Mouse (Mus musculus) granulocyte monocyte progenitor cell, adult 5-6 weeks (primary cell): ENCODE data around the gene Olfr638. TPM values are rescaled to one million over a fixed set of nuclear protein-coding genes. Genes with fewer than 3 reads are reported as not detected.
"Not testable (repeated sequence)": the region's sequence is repeated elsewhere in the genome, so short reads cannot be mapped to it uniquely, and the experiment has no call there.

ENCODE experiments used
- ATAC-seq: replicated peaks from 2 replicates; pipeline ENCODE4 v1.8.0; 2016; ENCODE audit warnings: mild to moderate bottlenecking, moderate TSS enrichment, inconsistent platforms; ENCODE audit not compliant: poor library complexity, severe bottlenecking
- total RNA-seq, 2 experiments: library from RNA; stranded (forward) in 1 of 2; stranded (reverse) in 1 of 2; fragments of 200-712, 200-1000 nt in 1 of 2; fragments of >200 nt in 1 of 2; fragmentation: Nextera tagmentation in 1 of 2; gene quantifications; 2 replicates each; pipeline ENCODE4 v1.2.3; 2014 to 2017

The Olfr638 gene
- not detected in 2 replicates for total RNA-seq (2014; fragmentation: Nextera tagmentation)
- total RNA-seq (2017) = not detected in 2 replicates

DNA sequence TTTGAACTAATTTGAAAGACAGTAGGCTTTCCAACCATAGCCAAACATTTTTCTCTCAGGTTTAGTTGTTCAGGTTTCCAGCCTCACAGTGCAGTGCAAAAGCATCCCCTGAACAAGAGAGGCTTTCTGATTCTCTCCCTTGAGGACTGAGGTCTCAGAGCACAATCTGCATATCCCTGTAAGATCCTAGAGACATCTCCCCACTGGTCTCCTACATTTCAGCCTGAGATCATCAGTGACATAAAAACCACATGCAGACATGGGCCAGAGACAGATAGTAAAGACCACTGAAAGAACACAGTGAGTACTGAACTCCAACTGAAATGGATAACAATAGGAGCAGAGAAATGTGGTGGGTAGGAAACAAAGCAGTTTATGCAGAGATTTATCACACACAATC lies at the start of gene Olfr638:
Gene Olfr638, plus strand, starts transcription at position 301 of the 400 bp plus-strand sequence.
- no peak for ATAC-seq

GRCm38 (mm10) chr7:103966873-103967272 lies 31.7 kb upstream of the Olfr638 start:
- ATAC-seq = not testable (repeated sequence)

- no peak for ATAC-seq
These were observed 27.7 kb upstream of the Olfr638 start, which contains the start of gene Olfr635 for GRCm38 (mm10) chr7:103970852-103971251. Gene Olfr635 (plus strand): TSS chr7:103971152.

- ATAC-seq = peak; percentile 98
These were observed 26.8 kb upstream of the Olfr638 start for GRCm38 (mm10) chr7:103971782-103972181.

DNA sequence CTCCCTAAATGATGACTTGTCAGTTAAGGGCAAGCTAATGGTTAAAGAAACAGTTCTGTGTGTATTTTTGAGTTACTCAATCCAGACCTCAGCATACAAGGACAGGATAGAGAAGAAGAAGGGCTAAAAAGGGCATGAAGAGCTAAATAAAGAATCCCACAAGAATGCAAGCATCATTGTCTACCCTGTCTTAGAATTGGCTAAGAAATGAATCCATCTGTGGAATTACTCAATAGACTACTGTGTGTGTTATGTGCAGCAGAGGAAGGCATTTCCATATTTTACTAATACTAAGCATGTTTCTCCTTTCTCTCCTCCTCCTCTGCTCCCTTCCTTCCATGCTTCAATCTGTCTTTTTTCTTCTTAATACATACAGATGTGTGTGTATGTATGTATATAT lies 578 bp downstream of the Olfr638 start:
- ATAC-seq = peak; percentile 59

GRCm38 (mm10) chr7:104017203-104017602 lies 18.7 kb downstream of the Olfr638 start, which contains the start of gene Olfr639:
Gene Olfr639 (minus strand): TSS chr7:104017303.
- no peak for ATAC-seq

DNA sequence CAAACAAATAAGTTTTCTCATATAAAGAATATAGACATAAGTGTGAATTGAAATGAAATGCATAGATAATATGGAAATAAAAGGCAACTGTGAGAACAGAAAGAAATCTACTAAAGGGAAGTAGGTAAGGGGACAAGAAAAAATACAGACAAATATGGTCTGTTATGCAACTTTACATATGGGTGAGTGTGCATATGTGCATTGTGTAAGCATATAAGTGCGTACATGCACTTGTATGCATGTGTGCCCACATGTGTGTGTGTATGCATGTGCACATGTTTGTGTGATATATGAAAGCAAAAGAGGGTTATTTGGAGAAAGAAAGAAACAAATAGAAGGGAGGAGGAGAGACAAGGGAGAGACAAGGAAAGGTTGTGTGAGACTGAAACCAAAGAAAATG lies 20.4 kb downstream of the Olfr638 start:
- ATAC-seq = peak; percentile 77

- ATAC-seq = peak; percentile 85
These were observed 23.1 kb downstream of the Olfr638 start for GRCm38 (mm10) chr7:104021651-104022050.

GRCm38 (mm10) chr7:104025473-104025872 lies 26.9 kb downstream of the Olfr638 start, which contains the start of gene Olfr640:
Gene Olfr640 (minus strand): TSS chr7:104025573.
- no peak for ATAC-seq

GRCm38 (mm10) chr7:104026978-104027377 lies 28.4 kb downstream of the Olfr638 start:
- ATAC-seq = peak; percentile 97

GRCm38 (mm10) chr7:104035145-104035544 lies 36.6 kb downstream of the Olfr638 start, which contains the start of gene Olfr641:
Gene Olfr641 (plus strand): TSS chr7:104035445.
- ATAC-seq = no peak

- ATAC-seq = peak; percentile 81
These were observed 52.2 kb downstream of the Olfr638 start for GRCm38 (mm10) chr7:104050745-104051144.

- no peak for ATAC-seq
These were observed 54.0 kb downstream of the Olfr638 start, which contains the start of gene Olfr642 for GRCm38 (mm10) chr7:104052566-104052965. Gene Olfr642 (minus strand): TSS chr7:104052666.

Other genes starting within 250 kb of the Olfr638 start
Only the 30 nearest of the 33 such genes appear.
- gene Olfr68, start 219.0 kb upstream of the Olfr638 start, total RNA-seq (2014; fragmentation: Nextera tagmentation) = not detected in 2 replicates
- not detected in 2 replicates for gene Olfr68, start 219.0 kb upstream of the Olfr638 start, total RNA-seq (2017)
- gene Olfr67, start 206.9 kb upstream of the Olfr638 start, total RNA-seq (2014; fragmentation: Nextera tagmentation) = not detected in 2 replicates
- not detected in 2 replicates for gene Olfr67, start 206.9 kb upstream of the Olfr638 start, total RNA-seq (2017)
- not detected in 2 replicates for gene Hbb-bt, start 184.8 kb upstream of the Olfr638 start, total RNA-seq (2014; fragmentation: Nextera tagmentation)
- not detected in 2 replicates for gene Hbb-bt, start 184.8 kb upstream of the Olfr638 start, total RNA-seq (2017)
- gene Hbb-bs, start 170.7 kb upstream of the Olfr638 start, total RNA-seq (2014; fragmentation: Nextera tagmentation) = not detected in 2 replicates
- 1.6 and 5.2 TPM in 2 replicates for gene Hbb-bs, start 170.7 kb upstream of the Olfr638 start, total RNA-seq (2017)
- not detected in 2 replicates for gene Hbb-bh2, start 158.2 kb upstream of the Olfr638 start, total RNA-seq (2014; fragmentation: Nextera tagmentation)
- gene Hbb-bh2, start 158.2 kb upstream of the Olfr638 start, total RNA-seq (2017) = not detected in 2 replicates
- not detected in 2 replicates for gene Hbb-bh1, start 155.6 kb upstream of the Olfr638 start, total RNA-seq (2014; fragmentation: Nextera tagmentation)
- gene Hbb-bh1, start 155.6 kb upstream of the Olfr638 start, total RNA-seq (2017) = not detected in 2 replicates
- gene Hbb-y, start 145.5 kb upstream of the Olfr638 start, total RNA-seq (2014; fragmentation: Nextera tagmentation) = not detected in 2 replicates
- gene Hbb-y, start 145.5 kb upstream of the Olfr638 start, total RNA-seq (2017) = not detected in 2 replicates
- gene Olfr66, start 112.5 kb upstream of the Olfr638 start, total RNA-seq (2014; fragmentation: Nextera tagmentation) = not detected in 2 replicates
- gene Olfr66, start 112.5 kb upstream of the Olfr638 start, total RNA-seq (2017) = not detected in 2 replicates
- not detected in 2 replicates for gene Olfr64, start 104.3 kb upstream of the Olfr638 start, total RNA-seq (2014; fragmentation: Nextera tagmentation)
- gene Olfr64, start 104.3 kb upstream of the Olfr638 start, total RNA-seq (2017) = not detected in 2 replicates
- gene Olfr65, start 95.3 kb upstream of the Olfr638 start, total RNA-seq (2014; fragmentation: Nextera tagmentation) = not detected in 2 replicates
- gene Olfr65, start 95.3 kb upstream of the Olfr638 start, total RNA-seq (2017) = not detected in 2 replicates
- gene Olfr631, start 69.9 kb upstream of the Olfr638 start, total RNA-seq (2014; fragmentation: Nextera tagmentation) = not detected in 2 replicates
- not detected in 2 replicates for gene Olfr631, start 69.9 kb upstream of the Olfr638 start, total RNA-seq (2017)
- not detected in 2 replicates for gene Olfr632, start 64.4 kb upstream of the Olfr638 start, total RNA-seq (2014; fragmentation: Nextera tagmentation)
- gene Olfr632, start 64.4 kb upstream of the Olfr638 start, total RNA-seq (2017) = not detected in 2 replicates
- not detected in 2 replicates for gene Olfr633, start 54.3 kb upstream of the Olfr638 start, total RNA-seq (2014; fragmentation: Nextera tagmentation)
- gene Olfr633, start 54.3 kb upstream of the Olfr638 start, total RNA-seq (2017) = not detected in 2 replicates
- gene Olfr635, start 27.6 kb upstream of the Olfr638 start, total RNA-seq (2014; fragmentation: Nextera tagmentation) = not detected in 2 replicates
- gene Olfr635, start 27.6 kb upstream of the Olfr638 start, total RNA-seq (2017) = not detected in 2 replicates
- gene Olfr639, start 18.6 kb downstream of the Olfr638 start, total RNA-seq (2014; fragmentation: Nextera tagmentation) = not detected in 2 replicates
- gene Olfr639, start 18.6 kb downstream of the Olfr638 start, total RNA-seq (2017) = not detected in 2 replicates
- not detected in 2 replicates for gene Olfr640, start 26.8 kb downstream of the Olfr638 start, total RNA-seq (2014; fragmentation: Nextera tagmentation)
- not detected in 2 replicates for gene Olfr640, start 26.8 kb downstream of the Olfr638 start, total RNA-seq (2017)
- gene Olfr641, start 36.7 kb downstream of the Olfr638 start, total RNA-seq (2014; fragmentation: Nextera tagmentation) = not detected in 2 replicates
- gene Olfr641, start 36.7 kb downstream of the Olfr638 start, total RNA-seq (2017) = not detected in 2 replicates
- gene Olfr642, start 53.9 kb downstream of the Olfr638 start, total RNA-seq (2014; fragmentation: Nextera tagmentation) = not detected in 2 replicates
- gene Olfr642, start 53.9 kb downstream of the Olfr638 start, total RNA-seq (2017) = not detected in 2 replicates
- not detected in 2 replicates for gene 4930516K23Rik, start 62.7 kb downstream of the Olfr638 start, total RNA-seq (2014; fragmentation: Nextera tagmentation)
- not detected in 2 replicates for gene 4930516K23Rik, start 62.7 kb downstream of the Olfr638 start, total RNA-seq (2017)
- gene Olfr644, start 73.1 kb downstream of the Olfr638 start, total RNA-seq (2014; fragmentation: Nextera tagmentation) = not detected in 2 replicates
- not detected in 2 replicates for gene Olfr644, start 73.1 kb downstream of the Olfr638 start, total RNA-seq (2017)
- gene Olfr645, start 86.7 kb downstream of the Olfr638 start, total RNA-seq (2014; fragmentation: Nextera tagmentation) = not detected in 2 replicates
- not detected in 2 replicates for gene Olfr645, start 86.7 kb downstream of the Olfr638 start, total RNA-seq (2017)
- gene Olfr646, start 106.1 kb downstream of the Olfr638 start, total RNA-seq (2014; fragmentation: Nextera tagmentation) = not detected in 2 replicates
- gene Olfr646, start 106.1 kb downstream of the Olfr638 start, total RNA-seq (2017) = not detected in 2 replicates
- gene Ubqln5, start 131.1 kb downstream of the Olfr638 start, total RNA-seq (2014; fragmentation: Nextera tagmentation) = not detected in 2 replicates
- gene Ubqln5, start 131.1 kb downstream of the Olfr638 start, total RNA-seq (2017) = not detected in 2 replicates
- gene Olfr643, start 138.7 kb downstream of the Olfr638 start, total RNA-seq (2014; fragmentation: Nextera tagmentation) = not detected in 2 replicates
- gene Olfr643, start 138.7 kb downstream of the Olfr638 start, total RNA-seq (2017) = not detected in 2 replicates
- gene Ubqln3, start 144.5 kb downstream of the Olfr638 start, total RNA-seq (2014; fragmentation: Nextera tagmentation) = not detected in 2 replicates
- not detected in 2 replicates for gene Ubqln3, start 144.5 kb downstream of the Olfr638 start, total RNA-seq (2017)
- gene Ubqlnl, start 151.8 kb downstream of the Olfr638 start, total RNA-seq (2014; fragmentation: Nextera tagmentation) = not detected in 2 replicates
- gene Ubqlnl, start 151.8 kb downstream of the Olfr638 start, total RNA-seq (2017) = not detected in 2 replicates
- not detected in 2 replicates for gene Olfm5, start 166.1 kb downstream of the Olfr638 start, total RNA-seq (2014; fragmentation: Nextera tagmentation)
- not detected in 2 replicates for gene Olfm5, start 166.1 kb downstream of the Olfr638 start, total RNA-seq (2017)
- gene Olfr648, start 184.6 kb downstream of the Olfr638 start, total RNA-seq (2014; fragmentation: Nextera tagmentation) = not detected in 2 replicates
- 0.26 TPM in 1 of 2 replicates, not detected in the other for gene Olfr648, start 184.6 kb downstream of the Olfr638 start, total RNA-seq (2017)
- not detected in 2 replicates for gene Olfr649, start 197.2 kb downstream of the Olfr638 start, total RNA-seq (2014; fragmentation: Nextera tagmentation)
- gene Olfr649, start 197.2 kb downstream of the Olfr638 start, total RNA-seq (2017) = not detected in 2 replicates
- gene Trim6, start 220.0 kb downstream of the Olfr638 start, total RNA-seq (2014; fragmentation: Nextera tagmentation) = 0.13 and 3.0 TPM in 2 replicates
- gene Trim6, start 220.0 kb downstream of the Olfr638 start, total RNA-seq (2017) = 3.7 and 4.7 TPM in 2 replicates